Mouse (Mus musculus): ENCODE measurements around the gene Zfp512.

DNA sequence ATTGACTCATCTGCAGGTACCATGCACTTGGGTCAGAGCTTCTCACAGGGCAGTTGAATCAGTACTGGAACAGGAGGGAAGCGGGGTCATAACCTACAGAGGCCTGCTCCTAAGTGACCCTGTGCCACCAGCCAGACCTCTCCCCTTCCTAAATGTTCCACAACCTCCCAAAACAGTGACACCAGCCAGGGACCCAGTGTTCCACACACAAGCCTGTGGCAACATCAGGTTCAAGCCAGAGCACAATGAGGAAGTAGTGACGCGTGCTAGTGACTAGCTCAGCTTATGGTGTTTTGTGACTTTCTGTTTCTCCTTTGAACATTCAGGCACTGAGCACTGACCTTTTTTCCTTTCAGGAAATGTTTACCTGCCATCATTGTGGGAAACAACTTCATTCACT lies 15.6 kb downstream of the Zfp512 start:
- TF ChIP-seq CTCF (IDR thresholded peaks at IDR 0.05; ENCODE audit: low read depth, low read length), result no peak
- no peak for TF ChIP-seq POLR2A (IDR thresholded peaks at IDR 0.05; ENCODE audit: extremely low read depth, insufficient read depth, low read length)
